Mouse (Mus musculus) heart, postnatal 0 days (tissue): ENCODE data around the gene Ppp1r27. TPM values are rescaled to one million over a fixed set of nuclear protein-coding genes. Genes with fewer than 3 reads are reported as not detected.

Experiments
- ATAC-seq: fragments of 200-750 bp; cut with Nextera tagmentation; 2 replicates; pipeline ENCODE4 v1.8.0; 2017; ENCODE audit warnings: low read depth, moderate number of reproducible peaks, moderate library complexity; ENCODE audit not compliant: insufficient read depth
- DNase-seq: peaks from one replicate; pipeline ENCODE4 v3.0.0-alpha.2; 2016; ENCODE audit warnings: low spot score
- H3K27ac ChIP-seq: fragments of 300-500 bp; sonication (generic); 2 replicates; pipeline ENCODE4 v1.5.1; 2014; ENCODE audit warnings: low read depth, mild to moderate bottlenecking
- H3K27me3 ChIP-seq: fragments of 300-500 bp; sonication (generic); 2 replicates; pipeline ENCODE4 v1.6.1; 2014; ENCODE audit warnings: low read length, mixed read lengths; ENCODE audit not compliant: control insufficient read depth, insufficient read depth
- H3K36me3 ChIP-seq: fragments of 300-500 bp; sonication (generic); replicated peaks from 2 replicates; pipeline ENCODE4 v1.6.1; 2014; ENCODE audit warnings: low read length, mixed read lengths; ENCODE audit not compliant: control insufficient read depth, insufficient read depth
- H3K4me1 ChIP-seq: fragments of 300-500 bp; sonication (generic); 2 replicates; pipeline ENCODE4 v1.6.1; 2014; ENCODE audit warnings: antibody characterized with exemption; ENCODE audit not compliant: control insufficient read depth, insufficient read depth
- H3K4me2 ChIP-seq: fragments of 300-500 bp; sonication (generic); 2 replicates; pipeline ENCODE4 v1.6.1; 2014; ENCODE audit warnings: low read depth, mild to moderate bottlenecking, low read length, moderate library complexity
- H3K4me3 ChIP-seq: fragments of 300-500 bp; sonication (generic); 2 replicates; pipeline ENCODE4 v1.5.1; 2014; ENCODE audit warnings: low read depth, low read length
- H3K9ac ChIP-seq: fragments of 300-500 bp; sonication (generic); replicated peaks from 2 replicates; pipeline ENCODE4 v1.6.1; 2014; ENCODE audit warnings: low read depth, low read length, mixed read lengths
- H3K9me3 ChIP-seq: fragments of 300-500 bp; sonication (generic); replicated peaks from 2 replicates; pipeline ENCODE4 v1.6.1; 2016; ENCODE audit warnings: low read length; ENCODE audit not compliant: control insufficient read depth
- CTCF ChIP-seq: IDR thresholded peaks from 2 replicates; pipeline ENCODE4 v1.5.1; 2016; ENCODE audit warnings: antibody characterized with exemption, control low read depth, low read depth
- EP300 ChIP-seq: IDR thresholded peaks from 2 replicates; pipeline ENCODE4 v1.6.1; 2016; ENCODE audit warnings: antibody characterized with exemption, low read depth
- WGBS: fragments of 180-500 bp; shearing (Covaris S2); extraction: QIAGEN DNeasy Blood & Tissue Kit; methylation state at CpG from one replicate; pipeline ENCODE4 v1.1.7; 2014; 5-methylcytosine and 5-hydroxymethylcytosine counted together
- polyA plus RNA-seq: library from polyadenylated mRNA; unstranded; fragments of >200 nt; fragmentation: Nextera tagmentation; extraction: Ambion mirVana; gene quantifications from 2 replicates; pipeline ENCODE4 v1.2.1, GENCODE M21; 2015
- total RNA-seq: library from RNA; depleted of rRNA; stranded (reverse); fragments of >200 nt; gene quantifications from 2 replicates; pipeline ENCODE4 v1.2.3, GENCODE M21; 2014; ENCODE audit warnings: low replicate concordance

The Ppp1r27 gene
- total and polyA plus RNA-seq, 2 experiments from 2014 or later: 0.20 TPM; not detected in 1

DNA sequence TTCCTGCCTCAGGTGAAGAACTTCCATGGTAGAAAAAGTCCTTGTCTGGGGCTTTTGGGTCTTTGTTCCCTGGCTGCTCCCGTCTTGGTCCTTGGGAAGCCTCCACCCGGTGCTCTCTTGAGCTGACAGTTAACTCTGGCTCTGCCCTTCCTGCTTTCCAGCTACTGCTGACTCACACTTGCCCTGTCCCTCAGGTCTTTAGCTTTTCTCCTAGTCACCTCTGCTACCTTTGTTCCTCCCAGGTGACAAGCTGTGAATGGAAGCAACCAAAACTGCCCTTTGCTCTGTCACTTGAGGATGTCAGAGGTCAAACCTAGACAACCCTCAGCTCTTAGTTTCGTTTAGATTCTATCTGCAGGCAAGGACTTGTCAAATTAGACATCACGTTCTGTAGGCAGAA, 41.0 kb downstream of the Ppp1r27 start:
- H3K27me3 ChIP-seq: no peaks in the 10 kb centered on the region
- H3K9ac ChIP-seq: 0 out of 2 replicates have a peak overlapping the region, but pooled peaks have one; percentile 50
- no peaks in the 10 kb centered on the region for H3K9me3 ChIP-seq
- peak overlapping the region; percentile 61; the same call in 1 of the 2 replicates for H3K27ac ChIP-seq
- H3K4me2 ChIP-seq: peak overlapping the region; percentile 57; the same call in 1 of the 2 replicates
- DNase-seq (no peak), ATAC-seq (no peak)
- H3K4me3 ChIP-seq: no peak overlapping the region
- WGBS: 50% methylated on average over 4 of the region's 4 CpGs
- TF ChIP-seq CTCF (no peak), EP300 (no peak)
- H3K36me3 ChIP-seq: no peaks in the 10 kb centered on the region
- peaks cover 9% of the 10 kb centered on the region; the same call in 1 of the 2 replicates for H3K4me1 ChIP-seq

DNA sequence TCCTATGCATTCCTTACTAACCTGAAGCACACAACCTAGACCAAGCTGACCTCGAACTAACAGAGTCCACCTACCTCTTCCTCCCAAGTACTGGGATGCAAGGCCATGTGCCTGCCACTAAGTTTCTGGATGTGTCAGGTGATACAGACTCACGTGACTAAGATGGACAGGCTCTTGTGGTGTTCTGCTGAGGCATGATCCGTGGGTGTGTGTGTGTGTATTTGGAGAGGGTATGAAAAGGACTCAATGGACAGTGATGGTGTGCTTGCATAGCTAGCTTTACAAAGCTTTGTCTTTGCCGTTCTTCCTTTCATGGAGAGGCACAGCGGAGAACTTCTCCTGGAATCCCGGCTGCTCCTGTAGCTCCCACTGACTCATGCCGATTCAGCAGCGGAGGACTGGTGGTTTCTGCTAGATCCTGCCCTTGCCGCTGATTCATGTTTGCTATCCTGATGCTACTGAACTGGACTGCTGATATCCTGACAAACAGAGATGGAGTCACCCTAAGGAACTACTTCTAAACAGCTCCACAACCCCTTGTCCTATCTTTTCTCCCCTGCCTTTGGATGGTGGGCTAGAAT, 42.6 kb downstream of the Ppp1r27 start:
- TF ChIP-seq CTCF (no peak), EP300 (no peak)
- Histone ChIP-seq H3K27ac (no peak overlapping the region), H3K9ac (no peak overlapping the region), H3K36me3 (no peaks in the 10 kb centered on the region), H3K4me3 (no peak overlapping the region), H3K4me1 (peaks cover 9% of the 10 kb centered on the region; the same call in 1 of the 2 replicates), H3K27me3 (no peaks in the 10 kb centered on the region), H3K9me3 (no peaks in the 10 kb centered on the region), H3K4me2 (no peak overlapping the region)
- WGBS: 69% methylated on average over 9 of the region's 9 CpGs
- ATAC-seq (no peak), DNase-seq (no peak)

DNA sequence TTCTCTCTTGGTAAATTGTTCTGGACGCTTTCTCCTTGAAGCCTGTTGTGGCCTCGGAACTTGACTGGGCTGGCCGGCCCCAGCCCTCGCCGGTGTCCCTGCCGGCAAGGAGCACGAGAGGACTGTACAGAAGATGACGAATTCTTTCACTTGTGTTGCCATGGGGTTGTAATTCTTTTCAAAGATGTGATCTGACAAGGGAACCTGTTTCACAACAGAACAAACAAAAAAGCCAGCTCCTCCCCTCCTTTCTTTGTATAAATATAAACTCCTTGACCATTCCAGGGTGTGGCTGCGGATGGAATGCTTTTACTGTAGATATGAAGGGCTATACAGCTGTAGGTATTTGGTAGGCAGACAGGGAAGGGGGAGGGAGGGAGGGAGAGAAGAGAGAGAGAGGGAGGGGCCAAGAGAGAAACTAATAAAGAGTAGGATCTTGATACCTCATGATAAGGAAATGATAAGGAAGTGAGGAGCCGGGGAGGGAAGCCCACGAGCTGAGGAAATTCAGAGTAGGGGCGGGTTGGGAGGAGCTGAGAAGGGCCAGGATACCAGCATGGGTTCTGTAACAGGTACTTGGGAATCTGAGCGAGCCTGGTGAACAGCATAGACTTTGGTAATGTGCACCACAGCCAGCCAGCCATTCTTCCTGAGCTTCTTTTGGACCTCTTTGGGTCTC, 43.2 kb downstream of the Ppp1r27 start:
- H3K36me3 ChIP-seq: no peaks in the 10 kb centered on the region
- no peak overlapping the region for H3K4me3 ChIP-seq
- no peak overlapping the region for H3K27ac ChIP-seq
- ATAC-seq: no peak
- H3K9ac ChIP-seq: no peak overlapping the region
- DNase-seq: no peak
- no peaks in the 10 kb centered on the region for H3K9me3 ChIP-seq
- WGBS: 70% methylated on average over 13 of the region's 13 CpGs
- H3K4me2 ChIP-seq: no peak overlapping the region
- H3K4me1 ChIP-seq: peaks cover 9% of the 10 kb centered on the region; the same call in 1 of the 2 replicates
- TF ChIP-seq CTCF (no peak), EP300 (no peak)
- H3K27me3 ChIP-seq: no peaks in the 10 kb centered on the region

GRCm38 (mm10) chr11:120506899-120507298, 44.0 kb downstream of the Ppp1r27 start:
- WGBS: 57% methylated on average over 4 of the region's 4 CpGs
- H3K36me3 ChIP-seq: no peaks in the 10 kb centered on the region
- no peak overlapping the region for H3K9ac ChIP-seq
- peak; percentile 48 for TF ChIP-seq CTCF
- TF ChIP-seq EP300: no peak
- H3K4me3 ChIP-seq: no peak overlapping the region
- peaks cover 9% of the 10 kb centered on the region; the same call in 1 of the 2 replicates for H3K4me1 ChIP-seq
- no peaks in the 10 kb centered on the region for H3K27me3 ChIP-seq
- peak; percentile 76 for DNase-seq
- no peak overlapping the region for H3K4me2 ChIP-seq
- H3K27ac ChIP-seq: no peak overlapping the region
- H3K9me3 ChIP-seq: no peaks in the 10 kb centered on the region
- ATAC-seq: peak; percentile 65

GRCm38 (mm10) chr11:120505661-120506060, 45.3 kb downstream of the Ppp1r27 start:
- Histone ChIP-seq H3K27ac (no peak overlapping the region), H3K4me1 (peaks cover 7% of the 10 kb centered on the region; the same call in 1 of the 2 replicates), H3K9me3 (no peaks in the 10 kb centered on the region), H3K36me3 (no peaks in the 10 kb centered on the region), H3K4me3 (no peak overlapping the region), H3K27me3 (no peaks in the 10 kb centered on the region), H3K4me2 (no peak overlapping the region), H3K9ac (no peak overlapping the region)
- WGBS: 84% methylated on average over 3 of the region's 3 CpGs
- TF ChIP-seq CTCF (no peak), EP300 (no peak)
- ATAC-seq (no peak), DNase-seq (no peak)
